Mouse (Mus musculus) stomach, postnatal 0 days (tissue): ENCODE measurements at regions not wholly inside any gene's neighbourhood (a gene's known extent, or its start where the extent isn't known, plus 50 kb on each side); places are given as distances from the start of the nearest gene placed in this dataset.

ENCODE experiments used
- CTCF ChIP-seq: IDR thresholded peaks from 2 replicates; pipeline ENCODE4 v1.5.1; 2016; ENCODE audit warnings: antibody characterized with exemption, low read depth, mild to moderate bottlenecking, moderate library complexity
- EP300 ChIP-seq: optimal IDR thresholded peaks from 2 replicates; pipeline ENCODE3; 2016; ENCODE audit warnings: antibody characterized with exemption

GRCm38 (mm10) chr13:99814033-99814556, 86.8 kb downstream of the Cartpt start:
- TF ChIP-seq CTCF (no peak), EP300 (no peak)
